In the genomic region with DNA sequence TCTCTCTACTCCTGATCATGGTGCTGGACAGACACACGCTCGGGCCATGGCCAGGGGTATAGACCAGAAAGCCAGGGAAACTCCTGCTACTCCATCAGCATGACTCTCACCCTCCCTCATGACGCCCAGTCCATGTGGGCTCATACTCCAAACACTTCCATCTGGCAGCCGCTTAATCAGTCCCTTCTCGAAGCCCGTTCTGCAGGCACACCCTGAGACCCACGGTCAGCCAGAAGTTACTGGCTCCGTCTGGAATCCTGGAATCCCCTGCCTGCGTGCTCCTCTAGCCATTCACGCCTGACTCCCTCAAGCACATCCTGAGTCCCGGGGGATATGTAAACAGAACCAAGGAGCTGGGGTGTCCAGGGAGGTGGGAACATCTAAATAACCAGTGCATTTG, we compare ENCODE assay signal across 19 mouse cellular contexts. TPM values are rescaled to one million over a fixed set of nuclear protein-coding genes. Genes with fewer than 3 reads are reported as not detected.
DNase-seq lines count a peak whose midpoint lies in the region; ATAC-seq and TF ChIP-seq lines count a peak whose summit lies in the region.
"Had no signal": no experiment of that assay in that cellular context is flagged by ENCODE, and none has a peak within 500 bp of the region (broad histone marks: within the 10 kb centered on the region; RNA-seq: fewer than 3 reads in every experiment).

No protein-coding gene starts in this region.

- intact Hi-C loops in heart, postnatal 25 days (cut with DNase I): no loop called here

- peaks cover 49% of the 10 kb centered on the region for H3K4me1 ChIP-seq in heart, embryonic 11.5 days (ENCODE audit: control insufficient read depth, insufficient read depth, low read length)
- H3K4me1 ChIP-seq in lung, embryonic 14.5 days (ENCODE audit: insufficient read depth): peaks cover 26% of the 10 kb centered on the region
- H3K4me1 ChIP-seq in heart, embryonic 16.5 days (ENCODE audit: control insufficient read depth, insufficient read depth, low read length): peaks cover 46% of the 10 kb centered on the region
- peaks cover 20% of the 10 kb centered on the region for H3K4me1 ChIP-seq in stomach, embryonic 14.5 days (ENCODE audit: control insufficient read depth, insufficient read depth, low read length)
- H3K4me1 ChIP-seq: neural tube, embryonic 12.5 days had no signal

- WGBS in heart, embryonic 11.5 days (ENCODE audit: insufficient replicate concordance): 32% methylated on average over 11 of the region's 11 CpGs
- WGBS in lung, embryonic 14.5 days: 16% methylated on average over 11 of the region's 11 CpGs
- 17% methylated on average over 11 of the region's 11 CpGs for WGBS in heart, embryonic 16.5 days
- 30% methylated on average over 11 of the region's 11 CpGs for WGBS in stomach, embryonic 14.5 days

- no peak overlapping the region for H3K4me2 ChIP-seq in heart, embryonic 11.5 days
- H3K4me2 ChIP-seq in lung, embryonic 14.5 days: no peak overlapping the region
- no peak overlapping the region for H3K4me2 ChIP-seq in heart, embryonic 16.5 days (ENCODE audit: low read depth, low read length)
- no peak overlapping the region for H3K4me2 ChIP-seq in stomach, embryonic 14.5 days (replicated peaks; ENCODE audit: low read depth, low read length)
- H3K4me2 ChIP-seq: embryonic facial prominence, embryonic 15.5 days; liver, embryonic 11.5 days; neural tube, embryonic 12.5 days had no signal

- peaks cover 7% of the 10 kb centered on the region; the same call in 1 of the 2 replicates for H3K27me3 ChIP-seq in heart, embryonic 11.5 days (ENCODE audit: control insufficient read depth, insufficient read depth, low read length)
- no peaks in the 10 kb centered on the region for H3K27me3 ChIP-seq in lung, embryonic 14.5 days (ENCODE audit: insufficient read depth, low read length)
- H3K27me3 ChIP-seq in heart, embryonic 16.5 days (ENCODE audit: control insufficient read depth, insufficient read depth, low read length): no peaks in the 10 kb centered on the region
- no peaks in the 10 kb centered on the region for H3K27me3 ChIP-seq in stomach, embryonic 14.5 days (ENCODE audit: control insufficient read depth, insufficient read depth, low read length)
- H3K27me3 ChIP-seq: embryonic facial prominence, embryonic 15.5 days; neural tube, embryonic 12.5 days had no signal

- no peak for ATAC-seq in heart, embryonic 11.5 days (replicated peaks; ENCODE audit: insufficient number of reproducible peaks, low FRiP score, low TSS enrichment)
- peak; percentile 16; the same call in 1 of the 2 replicates for ATAC-seq in lung, embryonic 14.5 days (ENCODE audit: insufficient read depth)
- no peak for ATAC-seq in heart, embryonic 16.5 days (replicated peaks; ENCODE audit: extremely low read depth, insufficient read depth, low FRiP score)
- ATAC-seq in stomach, embryonic 14.5 days (ENCODE audit: insufficient number of reproducible peaks, insufficient read depth, low FRiP score, low read depth): no peak; the same call in 1 of the 2 replicates
- ATAC-seq: hindbrain, postnatal 0 days had no signal

- H3K9me3 ChIP-seq in heart, embryonic 11.5 days (replicated peaks; ENCODE audit: control insufficient read depth, low read length): no peaks in the 10 kb centered on the region
- H3K9me3 ChIP-seq in lung, embryonic 14.5 days (ENCODE audit: low read depth, low read length): no peaks in the 10 kb centered on the region
- H3K9me3 ChIP-seq in heart, embryonic 16.5 days (replicated peaks; ENCODE audit: control insufficient read depth, low read length): no peaks in the 10 kb centered on the region
- H3K9me3 ChIP-seq in stomach, embryonic 14.5 days (ENCODE audit: control insufficient read depth, low read depth, low read length): no peaks in the 10 kb centered on the region
- H3K9me3 ChIP-seq: embryonic facial prominence, embryonic 15.5 days; forebrain, embryonic 10.5 days; limb, embryonic 10.5 days; neural tube, embryonic 12.5 days had no signal

- no peak overlapping the region for H3K4me3 ChIP-seq in heart, embryonic 11.5 days (ENCODE audit: low read depth, low read length)
- no peak overlapping the region for H3K4me3 ChIP-seq in lung, embryonic 14.5 days (ENCODE audit: low read depth, low read length)
- H3K4me3 ChIP-seq in heart, embryonic 16.5 days (ENCODE audit: low read length): no peak overlapping the region
- H3K4me3 ChIP-seq in stomach, embryonic 14.5 days (ENCODE audit: low read depth, low read length): no peak overlapping the region
- H3K4me3 ChIP-seq: embryonic facial prominence, embryonic 15.5 days; forebrain, embryonic 10.5 days; left cerebral cortex, adult 2 months; limb, embryonic 10.5 days; neural tube, embryonic 12.5 days had no signal

- H3K9ac ChIP-seq in heart, embryonic 11.5 days (ENCODE audit: low read depth, low read length): no peak overlapping the region
- H3K9ac ChIP-seq in lung, embryonic 14.5 days: no peak overlapping the region
- H3K9ac ChIP-seq in heart, embryonic 16.5 days (ENCODE audit: low read length): 0 out of 2 replicates have a peak overlapping the region, but pooled peaks have one; percentile 16
- H3K9ac ChIP-seq in stomach, embryonic 14.5 days (replicated peaks; ENCODE audit: low read depth, low read length): no peak overlapping the region
- H3K9ac ChIP-seq: embryonic facial prominence, embryonic 15.5 days; neural tube, embryonic 12.5 days had no signal

- H3K27ac ChIP-seq in heart, embryonic 11.5 days (ENCODE audit: low read depth, low read length): 0 out of 2 replicates have a peak overlapping the region, but pooled peaks have one; percentile 18
- no peak overlapping the region for H3K27ac ChIP-seq in lung, embryonic 14.5 days (ENCODE audit: low read depth)
- H3K27ac ChIP-seq in heart, embryonic 16.5 days (ENCODE audit: low read length): no peak overlapping the region
- H3K27ac ChIP-seq in stomach, embryonic 14.5 days (ENCODE audit: low read length): peak overlapping the region; percentile 13; the same call in 1 of the 2 replicates
- H3K27ac ChIP-seq: embryonic facial prominence, embryonic 15.5 days; hindbrain, postnatal 0 days; left cerebral cortex, adult 2 months; limb, embryonic 10.5 days; neural tube, embryonic 12.5 days had no signal

- H3K36me3 ChIP-seq in heart, embryonic 11.5 days (ENCODE audit: control insufficient read depth, insufficient read depth, low read length): no peaks in the 10 kb centered on the region
- H3K36me3 ChIP-seq in lung, embryonic 14.5 days (ENCODE audit: insufficient read depth): no peaks in the 10 kb centered on the region
- H3K36me3 ChIP-seq in heart, embryonic 16.5 days (ENCODE audit: control insufficient read depth, insufficient read depth): no peaks in the 10 kb centered on the region
- H3K36me3 ChIP-seq in stomach, embryonic 14.5 days (ENCODE audit: control insufficient read depth, insufficient read depth, low read length): no peaks in the 10 kb centered on the region
- H3K36me3 ChIP-seq: embryonic facial prominence, embryonic 15.5 days; forebrain, embryonic 10.5 days; limb, embryonic 10.5 days; neural tube, embryonic 12.5 days had no signal

- no peak for TF ChIP-seq CTCF in lung, embryonic 14.5 days (IDR thresholded peaks at IDR 0.05; ENCODE audit: low read depth)

- no peak for DNase-seq in heart, postnatal 25 days (ENCODE audit: low spot score)
- DNase-seq in lung, embryonic 14.5 days: peak; percentile 51
- no peak for DNase-seq in lung, postnatal 36 days
- DNase-seq in thymus, postnatal 10 days (ENCODE audit: low spot score in 2 of 2): no peak
- DNase-seq in c-Kit-positive CD71-positive TER-119-positive erythroid progenitor cells, embryonic 14.5 days (ENCODE audit: low spot score): no peak
- DNase-seq: embryo, embryonic 11 days; kidney, postnatal 14 days; spleen, adult 18-20 months; thymus, postnatal 36 days had no signal

RNA-seq across cellular contexts. Expression of a gene that starts 11.7 kb away (rescaled TPM):
- 3.7 and 4.1 TPM in 2 replicates for polyA plus RNA-seq in heart, embryonic 11.5 days (2014; fragmentation: Nextera tagmentation; extraction: Ambion mirVana)
- total RNA-seq in heart, postnatal 25 days (2021): 100 to 1,000 TPM; 116 to 131 TPM
- polyA plus RNA-seq in lung, embryonic 14.5 days (2014; fragmentation: Nextera tagmentation; extraction: Ambion mirVana): 19.6 and 21.9 TPM in 2 replicates
- 16.3 and 17.2 TPM in 2 replicates for polyA plus RNA-seq in heart, embryonic 16.5 days (2015; fragmentation: Nextera tagmentation; extraction: Ambion mirVana)
- polyA plus RNA-seq in stomach, embryonic 14.5 days (2014; fragmentation: Nextera tagmentation; extraction: Ambion mirVana): 52.2 and 54.7 TPM in 2 replicates

RNA-seq across cellular contexts. Expression of a gene that starts 48.5 kb away (rescaled TPM):
- 4.7 and 8.4 TPM in 2 replicates for polyA plus RNA-seq in heart, embryonic 11.5 days (2014; fragmentation: Nextera tagmentation; extraction: Ambion mirVana)
- total RNA-seq in heart, postnatal 25 days (2021): 10 to 100 TPM in 1 of 2 experiments, 1 to 10 TPM in 1; 9.7 to 10.5 TPM
- 8.7 and 10.6 TPM in 2 replicates for polyA plus RNA-seq in lung, embryonic 14.5 days (2014; fragmentation: Nextera tagmentation; extraction: Ambion mirVana)
- 8.3 and 10.0 TPM in 2 replicates for polyA plus RNA-seq in heart, embryonic 16.5 days (2015; fragmentation: Nextera tagmentation; extraction: Ambion mirVana)
- 2.9 and 3.2 TPM in 2 replicates for polyA plus RNA-seq in stomach, embryonic 14.5 days (2014; fragmentation: Nextera tagmentation; extraction: Ambion mirVana)

Comparison
In these comparisons a context has a peak if more than half of its experiments do, and no peak if none do; other contexts are left out.
1. H3K27ac ChIP-seq: peak in heart, embryonic 11.5 days (single experiment) and stomach, embryonic 14.5 days (single experiment); none in lung, embryonic 14.5 days (single experiment) and heart, embryonic 16.5 days (single experiment).